Mouse (Mus musculus): ENCODE data around the gene Gm9857. TPM values are rescaled to one million over a fixed set of nuclear protein-coding genes. Genes with fewer than 3 reads are reported as not detected.

Gene Gm9857
- total and polyA plus RNA-seq, 3 experiments: not detected

DNA sequence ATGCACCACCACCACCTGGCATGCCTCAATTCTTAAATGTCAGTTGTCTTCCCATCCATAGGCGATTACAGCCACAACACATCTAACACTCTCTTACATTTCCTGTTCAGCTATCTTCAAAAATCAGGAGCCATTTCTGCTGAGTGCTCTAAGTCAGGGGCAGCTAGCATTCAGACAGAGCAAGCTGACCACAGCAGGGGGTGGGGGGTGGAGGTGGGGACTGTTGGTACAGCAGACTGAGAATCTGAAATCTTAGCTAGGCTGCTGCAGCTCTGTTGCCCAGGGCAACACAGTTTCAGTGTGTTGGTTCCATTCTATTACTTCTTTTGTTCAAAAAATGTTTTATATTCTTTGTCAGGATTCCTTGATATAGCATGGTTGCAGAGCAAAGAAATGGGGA lies 46.3 kb upstream of the Gm9857 start:
- H3K4me3 ChIP-seq (ENCODE audit: control insufficient read depth in 1 of 2, insufficient read depth in 1 of 2, low read depth in 2 of 2, low read length in 2 of 2): no peak overlapping the region
- TF ChIP-seq MAX (IDR thresholded peaks at IDR 0.05; ENCODE audit: low read length): no peak
- peak; percentile 17 for DNase-seq (ENCODE audit: low read depth, low spot score)
- peaks cover 0 to 18% of the 10 kb centered on the region in 2 experiments; a peak in 2 of 4 replicates for H3K36me3 ChIP-seq (ENCODE audit: control insufficient read depth in 1 of 2, insufficient read depth in 2 of 2, low read length in 2 of 2)
- H3K4me1 ChIP-seq (ENCODE audit: control insufficient read depth in 1 of 2, insufficient read depth in 2 of 2, low read length in 2 of 2): peaks cover 8 to 10% of the 10 kb centered on the region in 2 experiments
- H3K79me2 ChIP-seq (ENCODE audit: control insufficient read depth, insufficient read depth, low read length, poor library complexity): no peaks in the 10 kb centered on the region
- no peaks in the 10 kb centered on the region for H3K27me3 ChIP-seq (ENCODE audit: control insufficient read depth in 1 of 2, insufficient read depth in 2 of 2, low read length in 2 of 2)
- H3K9ac ChIP-seq (ENCODE audit: control insufficient read depth, low read depth, low read length, poor library complexity, severe bottlenecking): no peak overlapping the region
- no peak overlapping the region for H3K27ac ChIP-seq (ENCODE audit: control insufficient read depth, low read depth, low read length)
- H3K9me3 ChIP-seq (replicated peaks; ENCODE audit: insufficient read depth, low read length): no peaks in the 10 kb centered on the region

- Histone ChIP-seq H3K9ac (ENCODE audit: control insufficient read depth, low read depth, low read length, poor library complexity, severe bottlenecking) (no peak overlapping the region), H3K79me2 (ENCODE audit: control insufficient read depth, insufficient read depth, low read length, poor library complexity) (no peaks in the 10 kb centered on the region), H3K36me3 (ENCODE audit: control insufficient read depth in 1 of 2, insufficient read depth in 2 of 2, low read length in 2 of 2) (peaks cover 0 to 18% of the 10 kb centered on the region in 2 experiments; a peak in 2 of 4 replicates), H3K27me3 (ENCODE audit: control insufficient read depth in 1 of 2, insufficient read depth in 2 of 2, low read length in 2 of 2) (no peaks in the 10 kb centered on the region), H3K9me3 (replicated peaks; ENCODE audit: insufficient read depth, low read length) (no peaks in the 10 kb centered on the region), H3K27ac (ENCODE audit: control insufficient read depth, low read depth, low read length) (peak overlapping the region; percentile 68), H3K4me1 (ENCODE audit: control insufficient read depth in 1 of 2, insufficient read depth in 2 of 2, low read length in 2 of 2) (peaks cover 9 to 10% of the 10 kb centered on the region in 2 experiments), H3K4me3 (ENCODE audit: control insufficient read depth in 1 of 2, insufficient read depth in 1 of 2, low read depth in 2 of 2, low read length in 2 of 2) (no peak overlapping the region)
- DNase-seq (ENCODE audit: low read depth, low spot score): peak; percentile 79
- TF ChIP-seq UBTF (IDR thresholded peaks at IDR 0.05; ENCODE audit: borderline replicate concordance, insufficient read depth, low read depth, low read length): no peak
- peak; percentile 82 to 86 for TF ChIP-seq EP300 (IDR thresholded peaks at IDR 0.05; ENCODE audit: low read depth in 1 of 2, low read length in 2 of 2)
- peak; percentile 92 for TF ChIP-seq GATA1 (IDR thresholded peaks at IDR 0.05; ENCODE audit: low read depth, low read length)
- TF ChIP-seq MAX (IDR thresholded peaks at IDR 0.05; ENCODE audit: low read length): peak; percentile 65
- peak; percentile 67 for TF ChIP-seq MXI1 (IDR thresholded peaks at IDR 0.05; ENCODE audit: low read depth, low read length)
- TF ChIP-seq MYB (IDR thresholded peaks at IDR 0.05; ENCODE audit: low read depth, low read length): no peak
- TF ChIP-seq CHD1 (IDR thresholded peaks at IDR 0.05; ENCODE audit: low read depth, low read length): no peak
- TF ChIP-seq E2F4 (IDR thresholded peaks at IDR 0.05; ENCODE audit: borderline replicate concordance, low read depth, low read length): no peak
- no peak for TF ChIP-seq MEF2A (IDR thresholded peaks at IDR 0.05; ENCODE audit: extremely low read depth, insufficient replicate concordance, low read depth, low read length, poor library complexity, severe bottlenecking)
- no peak for TF ChIP-seq SMC3 (IDR thresholded peaks at IDR 0.05; ENCODE audit: low read depth, low read length)
- no peak for TF ChIP-seq ZC3H11A (IDR thresholded peaks at IDR 0.05; ENCODE audit: low read depth, low read length)
- no peak for TF ChIP-seq CHD2 (IDR thresholded peaks at IDR 0.05; ENCODE audit: low read length)
- peak; percentile 52; the same call in 1 of the 2 replicates for TF ChIP-seq HCFC1 (IDR thresholded peaks at IDR 0.05; ENCODE audit: low read depth, low read length)
- no peak for TF ChIP-seq NRF1 (IDR thresholded peaks at IDR 0.05; ENCODE audit: insufficient read depth, low read depth, low read length, poor library complexity, severe bottlenecking)
- TF ChIP-seq POLR2AphosphoS5 (IDR thresholded peaks at IDR 0.05; ENCODE audit: borderline replicate concordance, low read depth, low read length): no peak
- TF ChIP-seq RCOR1 (IDR thresholded peaks at IDR 0.05; ENCODE audit: low read depth, low read length): peak; percentile 76
- no peak for TF ChIP-seq ZKSCAN1 (IDR thresholded peaks at IDR 0.05; ENCODE audit: low read depth, low read length)
- peak; percentile 69; the same call in 1 of the 2 replicates for TF ChIP-seq MYC (IDR thresholded peaks at IDR 0.05; ENCODE audit: low read depth, low read length)
- TF ChIP-seq JUND (IDR thresholded peaks at IDR 0.05; ENCODE audit: low read depth, low read length): no peak
- TF ChIP-seq ZMIZ1 (IDR thresholded peaks at IDR 0.05; ENCODE audit: low read depth, low read length): no peak
- TF ChIP-seq GABPA (IDR thresholded peaks at IDR 0.05; ENCODE audit: low read depth, low read length): no peak
- no peak for TF ChIP-seq KAT2A (conservative IDR thresholded peaks at IDR 0.05; ENCODE audit: low read depth, low read length)
- peak; percentile 34 for TF ChIP-seq USF1 (IDR thresholded peaks at IDR 0.05; ENCODE audit: low read depth, low read length)
- 0 out of 2 replicates have a peak, but pooled peaks have one; percentile 28 for TF ChIP-seq TBP (IDR thresholded peaks at IDR 0.05; ENCODE audit: low read depth, low read length)
- TF ChIP-seq SIN3A (IDR thresholded peaks at IDR 0.05; ENCODE audit: low read length): peak; percentile 82
- TF ChIP-seq CTCF (IDR thresholded peaks at IDR 0.05 in 2 of 3, conservative IDR thresholded peaks at IDR 0.05 in 1 of 3; ENCODE audit: control insufficient read depth in 1 of 3, insufficient read depth in 1 of 3, low read depth in 2 of 3, low read length in 3 of 3, poor library complexity in 1 of 3, severe bottlenecking in 1 of 3): no peak
- no peak for TF ChIP-seq USF2 (IDR thresholded peaks at IDR 0.05; ENCODE audit: borderline replicate concordance in 1 of 2, insufficient read depth in 1 of 2, low read depth in 1 of 2, low read length in 2 of 2)
- TF ChIP-seq MAFK (IDR thresholded peaks at IDR 0.05; ENCODE audit: borderline replicate concordance, low read depth, low read length): no peak
- no peak for TF ChIP-seq NELFE (IDR thresholded peaks at IDR 0.05; ENCODE audit: low read depth, low read length)
- peak; percentile 90 for TF ChIP-seq TCF12 (IDR thresholded peaks at IDR 0.05; ENCODE audit: low read depth, low read length)
- TF ChIP-seq TAL1 (IDR thresholded peaks at IDR 0.05; ENCODE audit: low read length): peak; percentile 48
Observed at GRCm38 (mm10) chr3:108983989-108984388, 43.7 kb upstream of the Gm9857 start.

All from MEL (cell line).